Mouse (Mus musculus) limb, embryonic 13.5 days (tissue): Measurements from ENCODE around the gene H2-K1. TPM values are rescaled to one million over a fixed set of nuclear protein-coding genes. Genes with fewer than 3 reads are reported as not detected.
"Not testable (repeated sequence)": the region's sequence is repeated elsewhere in the genome, so short reads cannot be mapped to it uniquely, and the experiment has no call there.

ENCODE experiments used
- ATAC-seq: fragments of 200-750 bp; cut with Nextera tagmentation; 2 replicates; pipeline ENCODE4 v1.8.0; 2017; ENCODE audit warnings: low read depth, moderate number of reproducible peaks, moderate TSS enrichment; ENCODE audit not compliant: low FRiP score
- H3K27ac ChIP-seq: fragments of 300-500 bp; sonication (generic); 2 replicates; pipeline ENCODE4 v1.5.1; 2015; ENCODE audit warnings: inconsistent platforms, mild to moderate bottlenecking, moderate library complexity
- H3K27me3 ChIP-seq: fragments of 300-500 bp; sonication (generic); 2 replicates; pipeline ENCODE4 v1.6.1; 2015; ENCODE audit warnings: mild to moderate bottlenecking, inconsistent platforms
- H3K36me3 ChIP-seq: fragments of 300-500 bp; sonication (generic); 2 replicates; pipeline ENCODE4 v1.6.1; 2015; ENCODE audit warnings: inconsistent platforms, mild to moderate bottlenecking, moderate library complexity
- H3K4me1 ChIP-seq: fragments of 300-500 bp; sonication (generic); 2 replicates; pipeline ENCODE4 v1.6.1; 2015; ENCODE audit warnings: inconsistent platforms
- H3K4me2 ChIP-seq: fragments of 300-500 bp; sonication (generic); replicated peaks from 2 replicates; pipeline ENCODE4 v1.6.1; 2015; ENCODE audit warnings: inconsistent platforms, mild to moderate bottlenecking, moderate library complexity
- H3K4me3 ChIP-seq: fragments of 300-500 bp; sonication (generic); 2 replicates; pipeline ENCODE4 v1.5.1; 2015; ENCODE audit warnings: moderate library complexity, mild to moderate bottlenecking, inconsistent platforms
- H3K9ac ChIP-seq: fragments of 300-500 bp; sonication (generic); 2 replicates; pipeline ENCODE4 v1.6.1; 2015; ENCODE audit warnings: mild to moderate bottlenecking, inconsistent platforms
- H3K9me3 ChIP-seq: fragments of 300-500 bp; sonication (generic); 2 replicates; pipeline ENCODE4 v1.6.1; 2016; ENCODE audit warnings: inconsistent platforms
- WGBS: fragments of 180-500 bp; shearing (Covaris S2); methylation state at CpG from one replicate; pipeline ENCODE4 v1.1.7; 2015; 5-methylcytosine and 5-hydroxymethylcytosine counted together
- polyA plus RNA-seq: library from polyadenylated mRNA; unstranded; fragments of >200 nt; fragmentation: Nextera tagmentation; extraction: Ambion mirVana; gene quantifications from 2 replicates; pipeline ENCODE4 v1.2.1, GENCODE M21; 2015

H2-K1 gene
- polyA plus RNA-seq, 1 experiment from 2014 or later, result 7.3 TPM

DNA sequence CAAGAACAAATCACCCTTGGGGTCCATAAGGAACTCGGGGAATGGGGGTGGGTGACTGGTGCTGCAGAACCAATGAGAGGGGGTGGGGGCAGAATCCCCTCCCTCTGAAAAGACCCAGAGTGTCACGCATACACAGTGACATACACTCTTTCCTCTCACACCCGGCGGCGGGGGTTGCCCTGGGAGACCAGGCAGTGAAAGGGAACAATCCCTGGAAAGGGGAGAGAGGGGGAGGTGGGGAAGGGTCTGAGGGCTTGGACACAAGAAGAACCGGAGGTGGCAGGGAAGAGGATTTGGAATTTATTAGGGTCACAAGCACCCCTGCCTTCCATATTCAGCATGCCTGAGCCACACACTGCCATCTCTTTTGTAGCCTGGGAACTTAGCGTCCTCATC is 25.6 kb upstream of the H2-K1 start:
- Histone ChIP-seq H3K27ac (0 out of 2 replicates have a peak overlapping the region, but pooled peaks have one; percentile 44), H3K9me3 (no peaks in the 10 kb centered on the region), H3K4me3 (peak overlapping the region; percentile 81), H3K36me3 (peaks cover 53% of the 10 kb centered on the region), H3K4me1 (peaks cover 63% of the 10 kb centered on the region), H3K4me2 (peak overlapping the region; percentile 97), H3K27me3 (no peaks in the 10 kb centered on the region), H3K9ac (peak overlapping the region; percentile 94)
- 17% methylated on average over 6 of the region's 7 CpGs for WGBS
- no peak for ATAC-seq

DNA sequence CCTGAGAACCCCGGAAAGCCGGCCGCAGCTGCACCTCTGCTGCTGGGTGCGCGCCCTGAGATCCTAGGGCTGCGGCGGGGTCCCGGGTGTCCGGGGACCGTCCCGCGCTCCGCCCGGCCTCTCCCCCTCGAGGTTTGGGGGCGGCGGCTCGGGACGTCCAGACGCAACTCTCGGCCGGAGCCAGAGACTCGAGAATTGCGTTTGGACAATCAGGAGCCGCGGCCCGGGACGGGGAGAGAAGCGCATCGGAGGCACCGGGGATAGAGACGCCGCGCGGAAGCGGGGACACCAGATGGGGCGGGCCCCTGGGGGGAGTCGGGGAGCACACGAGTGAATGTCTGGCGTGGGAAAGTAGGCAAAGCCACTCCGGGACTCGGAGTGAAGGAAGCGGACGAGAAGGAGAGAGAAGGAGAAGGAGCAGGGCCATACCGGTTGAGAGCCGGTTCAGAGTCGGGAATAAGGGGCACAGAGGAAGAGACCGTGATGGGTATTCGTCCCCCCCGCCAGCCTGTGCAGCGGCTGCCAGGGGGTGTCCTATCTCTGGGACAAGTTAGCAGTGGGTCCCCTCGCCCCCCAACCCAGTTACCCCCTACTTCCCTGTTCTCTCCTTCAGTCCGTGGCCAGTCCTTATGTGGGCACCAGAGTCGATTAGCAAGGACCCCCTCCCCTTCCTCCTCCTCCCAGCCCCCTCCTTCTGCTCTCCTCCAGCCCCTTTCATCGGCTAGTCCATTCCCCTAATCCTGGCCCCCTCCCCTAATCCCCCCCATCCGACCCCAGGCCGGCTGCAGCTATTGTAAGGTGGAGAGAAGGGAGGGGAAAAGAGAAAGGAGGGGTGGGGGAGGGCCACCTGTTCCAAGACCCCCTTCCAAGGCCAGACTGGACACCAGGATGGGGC is 25.0 kb upstream of the H2-K1 start:
- Histone ChIP-seq H3K4me2 (peak overlapping the region; percentile 97), H3K9ac (peak overlapping the region; percentile 94), H3K36me3 (peaks cover 53% of the 10 kb centered on the region), H3K9me3 (0 out of 2 replicates have a peak, but pooled peaks cover 2% of the 10 kb centered on the region), H3K27me3 (no peaks in the 10 kb centered on the region), H3K4me3 (peak overlapping the region; percentile 81), H3K4me1 (peaks cover 56% of the 10 kb centered on the region), H3K27ac (peak overlapping the region; percentile 94)
- no peak for ATAC-seq
- WGBS, result under 1% methylated on average over 53 of the region's 57 CpGs

- Histone ChIP-seq H3K4me1 (peaks cover 49% of the 10 kb centered on the region), H3K36me3 (peaks cover 48% of the 10 kb centered on the region), H3K27me3 (no peaks in the 10 kb centered on the region), H3K9ac (peak within 1 kb of the TSS; percentile 94), H3K4me3 (peak within 1 kb of the TSS; percentile 81), H3K9me3 (peaks cover 9% of the 10 kb centered on the region), H3K4me2 (peak within 1 kb of the TSS; percentile 97), H3K27ac (peak within 1 kb of the TSS; percentile 94)
- peak; percentile 76 for ATAC-seq
- WGBS, result under 1% methylated on average over 56 of the region's 58 CpGs
These were observed 24.2 kb upstream of the H2-K1 start, which contains the start of gene Ring1 for GRCm38 (mm10) chr17:34024317-34024821. TSS of gene Ring1 (minus strand) at chr17:34024680.

DNA sequence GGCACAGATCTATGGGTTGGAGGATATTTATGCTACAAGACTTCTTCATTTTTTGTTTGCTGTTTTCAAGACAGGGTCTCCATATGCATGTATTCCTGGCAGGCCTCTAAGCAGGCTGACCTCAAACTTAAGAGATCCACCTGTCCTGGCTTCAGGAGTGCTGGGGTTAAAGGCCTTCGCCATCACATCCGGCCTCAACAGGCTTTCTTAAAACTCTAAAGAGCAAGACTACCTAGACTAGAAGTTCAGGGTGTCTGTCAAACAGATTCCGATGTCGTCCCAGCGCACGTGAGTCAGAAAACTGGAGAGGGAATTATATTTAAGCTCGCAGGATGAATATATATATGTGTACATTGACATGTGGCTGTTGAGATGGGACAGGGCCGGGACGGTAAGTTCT is 23.5 kb upstream of the H2-K1 start:
- peak overlapping the region; percentile 94; the same call in 1 of the 2 replicates for H3K27ac ChIP-seq
- peaks cover 14% of the 10 kb centered on the region for H3K9me3 ChIP-seq

DNA sequence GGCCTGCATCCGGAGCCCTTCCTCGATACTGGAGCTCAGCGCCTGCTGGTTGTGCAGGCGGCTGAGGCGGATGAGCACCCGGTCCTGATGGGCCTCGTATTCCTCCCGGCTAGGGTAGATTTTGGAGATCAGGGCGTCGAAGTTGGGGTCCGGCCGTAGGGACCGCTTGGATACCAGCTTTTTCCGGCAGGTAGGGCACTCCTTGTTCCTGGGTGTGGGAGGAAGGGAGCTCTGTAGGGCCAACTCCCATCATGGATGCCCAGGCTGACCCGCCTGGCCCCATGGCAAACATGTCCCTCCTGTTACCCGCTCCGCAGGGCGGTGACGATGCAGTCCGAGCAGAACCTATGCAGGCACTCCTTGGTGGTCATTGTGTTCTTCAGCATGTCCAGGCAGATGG is 22.8 kb upstream of the H2-K1 start:
- Histone ChIP-seq H3K4me1 (peaks cover 35% of the 10 kb centered on the region), H3K4me2 (no peak overlapping the region), H3K9me3 (peaks cover 14% of the 10 kb centered on the region), H3K9ac (no peak overlapping the region), H3K27ac (no peak overlapping the region), H3K4me3 (no peak overlapping the region), H3K36me3 (peaks cover 35% of the 10 kb centered on the region), H3K27me3 (no peaks in the 10 kb centered on the region)
- WGBS, result 96% methylated on average over 20 of the region's 20 CpGs
- ATAC-seq, result no peak

More for the DNA sequence above, 23.5 kb upstream of the H2-K1 start:
- Histone ChIP-seq H3K4me1 (peaks cover 42% of the 10 kb centered on the region), H3K4me2 (peak overlapping the region; percentile 97), H3K4me3 (peak overlapping the region; percentile 81), H3K27me3 (no peaks in the 10 kb centered on the region), H3K9ac (peak overlapping the region; percentile 94), H3K36me3 (peaks cover 42% of the 10 kb centered on the region)
- WGBS, result 69% methylated on average over 9 of the region's 9 CpGs
- ATAC-seq, result no peak

GRCm38 (mm10) chr17:34022414-34022783 is 22.3 kb upstream of the H2-K1 start:
- Histone ChIP-seq H3K9me3 (peaks cover 14% of the 10 kb centered on the region), H3K4me1 (peaks cover 34% of the 10 kb centered on the region), H3K4me2 (no peak overlapping the region), H3K27me3 (no peaks in the 10 kb centered on the region), H3K9ac (no peak overlapping the region), H3K36me3 (peaks cover 35% of the 10 kb centered on the region), H3K4me3 (no peak overlapping the region), H3K27ac (no peak overlapping the region)
- no peak for ATAC-seq
- 90% methylated on average over 14 of the region's 14 CpGs for WGBS

- 95% methylated on average over 23 of the region's 23 CpGs for WGBS
- no peak overlapping the region for H3K9ac ChIP-seq
- H3K27me3 ChIP-seq, result no peaks in the 10 kb centered on the region
- H3K4me2 ChIP-seq, result no peak overlapping the region
- peaks cover 35% of the 10 kb centered on the region for H3K36me3 ChIP-seq
- ATAC-seq, result no peak
- H3K27ac ChIP-seq, result no peak overlapping the region
- H3K4me3 ChIP-seq, result no peak overlapping the region
- H3K9me3 ChIP-seq, result peaks cover 14% of the 10 kb centered on the region
- H3K4me1 ChIP-seq, result peaks cover 28% of the 10 kb centered on the region
These were observed 21.6 kb upstream of the H2-K1 start for GRCm38 (mm10) chr17:34021539-34022413.

GRCm38 (mm10) chr17:34013436-34013835 is 13.3 kb upstream of the H2-K1 start:
- no peak overlapping the region for H3K4me2 ChIP-seq
- WGBS, result 92% methylated on average over 8 of the region's 8 CpGs
- no peak overlapping the region for H3K4me3 ChIP-seq
- H3K4me1 ChIP-seq, result no peaks in the 10 kb centered on the region
- H3K27me3 ChIP-seq, result no peaks in the 10 kb centered on the region
- no peak for ATAC-seq
- H3K9me3 ChIP-seq, result peaks cover 3% of the 10 kb centered on the region; the same call in 1 of the 2 replicates
- H3K27ac ChIP-seq, result no peak overlapping the region
- H3K9ac ChIP-seq, result no peak overlapping the region
- no peaks in the 10 kb centered on the region for H3K36me3 ChIP-seq

DNA sequence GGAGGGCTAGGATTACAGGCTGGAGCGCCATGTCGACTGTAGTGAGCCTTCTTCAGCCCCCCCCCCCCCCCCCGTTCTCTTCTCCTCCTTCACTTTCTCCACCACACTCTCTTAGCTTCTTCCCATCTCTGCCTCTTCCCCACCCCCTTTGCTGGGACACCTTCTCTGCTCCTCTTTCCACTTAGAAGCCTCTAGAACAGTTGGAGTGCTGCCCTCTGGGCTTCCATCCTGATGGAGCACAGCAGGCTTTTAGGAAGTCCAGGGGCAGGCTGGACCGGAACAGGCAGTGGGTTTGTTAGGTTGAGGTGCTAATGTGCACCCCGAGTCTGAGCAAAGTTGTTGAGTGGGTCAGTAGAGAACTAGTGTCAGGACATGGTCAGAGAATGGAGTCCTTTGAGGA is 10.0 kb upstream of the H2-K1 start:
- Histone ChIP-seq H3K27ac (no peak overlapping the region), H3K36me3 (no peaks in the 10 kb centered on the region), H3K4me2 (no peak overlapping the region), H3K9ac (no peak overlapping the region), H3K4me3 (no peak overlapping the region), H3K9me3 (0 out of 2 replicates have a peak, but pooled peaks cover 3% of the 10 kb centered on the region), H3K27me3 (peaks cover 5% of the 10 kb centered on the region; the same call in 1 of the 2 replicates), H3K4me1 (no peaks in the 10 kb centered on the region)
- no peak for ATAC-seq
- WGBS, result 78% methylated on average over 5 of the region's 5 CpGs

DNA sequence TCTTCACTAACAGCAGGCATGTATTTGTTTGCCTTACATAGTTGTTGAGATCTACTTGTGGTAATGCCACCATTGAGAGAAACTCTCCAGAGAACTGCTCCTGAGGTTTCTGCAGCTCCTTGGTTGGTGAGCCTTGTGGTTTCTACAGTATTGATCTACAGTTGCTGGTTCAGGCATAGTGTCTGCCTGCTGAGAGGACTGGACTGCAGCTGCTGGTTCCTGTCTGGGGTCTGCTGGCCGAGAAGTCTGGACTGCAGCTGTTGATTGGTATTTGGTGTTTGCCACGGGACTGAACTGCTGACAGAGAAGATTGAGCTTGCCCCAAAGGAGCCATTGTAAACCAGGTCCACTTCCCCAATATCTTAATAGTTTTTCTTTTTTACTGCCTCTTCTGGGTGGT is 6.4 kb upstream of the H2-K1 start:
- no peak overlapping the region for H3K4me3 ChIP-seq
- H3K4me2 ChIP-seq, result no peak overlapping the region
- H3K27me3 ChIP-seq, result peaks cover 21% of the 10 kb centered on the region
- ATAC-seq, result no peak
- 32% methylated on average over 2 of the region's 2 CpGs for WGBS
- no peaks in the 10 kb centered on the region for H3K36me3 ChIP-seq
- no peak overlapping the region for H3K9ac ChIP-seq
- H3K4me1 ChIP-seq, result no peaks in the 10 kb centered on the region
- H3K9me3 ChIP-seq, result no peaks in the 10 kb centered on the region
- no peak overlapping the region for H3K27ac ChIP-seq

DNA sequence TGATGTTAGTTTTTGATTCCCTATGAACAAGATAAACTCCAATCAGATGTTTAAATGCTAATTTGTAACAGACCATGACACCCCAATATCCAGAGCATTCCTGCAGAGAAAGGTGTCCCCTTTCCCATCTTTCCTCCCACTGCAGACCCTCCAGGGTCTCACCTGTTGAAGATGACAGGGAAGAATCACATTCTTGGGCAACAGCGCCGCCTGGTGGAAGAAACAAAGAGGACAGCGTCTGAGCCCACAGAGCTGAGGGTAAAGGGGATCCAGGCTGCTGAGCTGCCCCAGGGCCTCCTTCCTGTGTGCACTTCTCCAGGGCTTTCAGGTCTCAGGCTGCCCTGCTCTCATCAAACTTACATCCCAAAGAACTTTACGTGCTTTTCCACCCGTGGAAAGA is 3.3 kb upstream of the H2-K1 start:
- no peak overlapping the region for H3K9ac ChIP-seq
- ATAC-seq, result no peak
- H3K27me3 ChIP-seq, result peaks cover 52% of the 10 kb centered on the region
- H3K9me3 ChIP-seq, result no peaks in the 10 kb centered on the region
- H3K36me3 ChIP-seq, result no peaks in the 10 kb centered on the region
- no peak overlapping the region for H3K4me2 ChIP-seq
- WGBS, result 6% methylated on average over 5 of the region's 5 CpGs
- no peak overlapping the region for H3K27ac ChIP-seq
- H3K4me1 ChIP-seq, result peaks cover 12% of the 10 kb centered on the region
- no peak overlapping the region for H3K4me3 ChIP-seq

DNA sequence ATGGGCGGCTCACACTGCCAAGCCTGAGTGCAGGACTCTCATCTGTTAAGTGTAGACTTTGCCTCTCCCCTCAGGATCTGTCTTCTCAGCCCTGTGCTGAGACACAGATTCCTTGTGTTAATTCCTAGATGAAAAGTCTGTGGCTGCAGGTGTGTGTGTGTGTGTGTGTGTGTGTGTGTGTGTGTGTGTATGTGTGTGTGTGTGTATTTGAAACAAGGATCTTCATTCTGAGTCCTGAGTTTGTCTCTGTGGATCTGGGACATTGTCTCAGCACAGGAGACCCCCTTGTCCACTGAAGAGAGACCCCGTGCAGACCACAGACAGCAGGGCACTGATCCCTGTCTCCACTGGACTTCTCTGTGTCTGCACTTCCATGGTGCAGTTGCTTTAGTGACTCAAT is 649 bp upstream of the H2-K1 start:
- not testable (repeated sequence) for H3K27ac ChIP-seq, ATAC-seq, H3K9ac ChIP-seq, H3K4me3 ChIP-seq, H3K9me3 ChIP-seq, H3K36me3 ChIP-seq
- peak overlapping the region; percentile 88 for H3K4me2 ChIP-seq
- WGBS, result 59% methylated on average over 2 of the region's 2 CpGs
- H3K27me3 ChIP-seq, result peaks cover 69% of the 10 kb centered on the region
- H3K4me1 ChIP-seq, result peaks cover 12% of the 10 kb centered on the region
